Mouse (Mus musculus): ENCODE results near the gene Il17rd.

DNA sequence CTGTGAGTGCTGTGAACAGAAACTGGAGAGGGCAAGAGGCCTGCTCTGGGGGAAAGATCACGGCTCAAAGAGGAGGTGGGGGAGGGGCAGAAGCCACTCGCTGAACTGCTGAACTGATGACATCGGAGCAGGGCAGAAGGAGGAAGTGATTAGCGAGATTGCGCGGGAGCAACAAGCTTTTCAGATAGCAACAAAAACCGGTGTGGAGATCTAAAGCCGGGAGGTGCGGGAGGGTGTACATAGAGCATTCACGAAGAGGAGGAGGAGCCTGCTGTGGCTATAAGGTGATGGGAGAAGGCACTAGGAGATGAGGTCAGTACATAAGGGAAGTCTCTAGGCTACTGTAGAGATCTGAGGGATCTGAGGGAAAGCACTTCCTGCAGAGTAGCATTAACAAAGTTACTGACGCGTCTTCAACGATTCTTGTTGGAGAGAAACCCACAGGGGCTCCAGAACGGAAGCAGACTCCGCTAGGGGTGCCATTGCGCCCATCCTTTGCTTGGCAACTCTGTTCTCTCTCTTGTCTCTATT is 44.5 kb upstream of the Il17rd start, which contains the start of gene Hesx1:
- no peak for TF ChIP-seq EP300 (optimal IDR thresholded peaks at IDR 0.05)
- peak; percentile 46 for TF ChIP-seq CTCF (IDR thresholded peaks at IDR 0.05; ENCODE audit: low read depth)

Data from stomach, postnatal 0 days (tissue).